Mouse (Mus musculus) monocyte, adult 5-6 weeks (primary cell): ENCODE results near the gene Trhr2. TPM values are rescaled to one million over a fixed set of nuclear protein-coding genes. Genes with fewer than 3 reads are reported as not detected.

Experiments
- ATAC-seq: fragments of 153-309, 156-312 bp; replicated peaks from 2 replicates; pipeline ENCODE4 v1.8.0; 2017; ENCODE audit warnings: mild to moderate bottlenecking; ENCODE audit not compliant: low TSS enrichment, insufficient number of reproducible peaks, severe bottlenecking, poor library complexity, low FRiP score
- total RNA-seq: library from RNA; stranded (forward); fragments of 200-1000, 200-491, 200-594 nt; gene quantifications from 3 replicates; pipeline ENCODE4 v1.2.3, GENCODE M21; 2017

The Trhr2 gene
- total RNA-seq, 1 experiment from 2014 or later, result not detected

DNA sequence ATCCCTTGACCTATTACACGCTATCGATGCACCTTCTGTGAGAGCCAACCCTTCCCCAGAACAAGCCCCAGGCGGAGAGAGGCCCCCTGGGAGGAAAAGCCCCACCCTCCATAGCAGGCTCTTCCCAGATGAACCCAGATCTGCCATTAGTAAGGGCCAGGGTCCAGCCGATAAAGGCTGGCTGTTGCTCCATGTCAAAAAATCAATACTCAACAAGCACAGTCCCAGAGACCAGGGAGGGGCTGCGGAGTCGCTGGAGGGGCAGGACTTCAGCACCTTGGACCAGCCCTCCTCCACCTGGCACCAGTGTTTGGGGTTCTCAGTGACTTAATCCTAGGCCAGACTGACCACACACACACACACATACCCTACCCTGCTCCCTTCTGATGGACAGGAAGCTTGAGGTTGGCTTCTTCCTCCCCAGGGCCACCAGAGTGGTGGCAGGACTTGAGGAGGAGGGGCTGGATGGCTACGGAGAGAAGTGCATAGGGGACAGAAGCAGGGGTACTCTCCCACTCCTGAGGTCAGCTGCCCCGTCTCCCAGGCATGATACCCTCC, 42.5 kb downstream of the Trhr2 start:
- ATAC-seq, result peak; percentile 42; the same call in 1 of the 2 replicates

DNA sequence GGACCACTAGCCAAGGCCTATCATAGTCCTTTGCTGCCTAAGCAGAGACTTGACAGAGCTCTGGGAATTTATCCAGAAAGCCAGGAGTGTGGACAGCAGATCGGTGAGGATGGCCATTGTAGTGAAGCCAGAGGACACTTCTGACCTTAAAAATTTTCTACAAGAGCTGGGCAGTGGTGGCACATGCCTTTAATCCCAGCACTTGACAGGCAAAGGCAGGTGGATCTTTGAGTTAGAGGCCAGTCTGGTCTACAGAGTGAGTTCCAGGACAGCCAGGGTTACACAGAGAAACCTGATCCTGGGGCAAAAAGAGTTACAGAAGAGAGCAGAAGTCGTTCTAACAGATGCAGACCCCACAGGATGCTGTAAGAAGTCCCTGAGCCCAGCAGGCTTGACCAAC, 44.1 kb downstream of the Trhr2 start:
- no peak for ATAC-seq

GRCm38 (mm10) chr8:122314899-122315496, 45.5 kb downstream of the Trhr2 start:
- ATAC-seq, result peak; percentile 59

DNA sequence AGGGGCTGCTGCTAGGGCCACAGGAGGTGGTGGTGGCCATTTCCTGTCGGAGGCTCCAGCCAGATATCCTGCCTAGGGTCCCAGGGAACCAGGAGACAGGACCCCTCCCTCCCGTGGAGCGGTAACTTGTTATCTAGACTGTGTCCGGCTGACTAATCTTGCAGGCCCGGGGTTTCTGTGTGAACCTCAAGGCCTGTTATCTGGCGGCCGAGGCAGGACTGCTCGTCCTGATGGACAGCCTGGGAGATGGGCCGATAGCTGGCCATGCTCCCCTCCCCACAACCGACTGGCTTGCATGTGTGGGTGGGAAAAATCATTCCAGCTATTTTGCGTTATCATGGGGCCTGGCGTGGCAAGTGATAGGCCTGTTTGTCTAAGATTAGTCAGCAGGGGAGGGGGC, 47.2 kb downstream of the Trhr2 start:
- no peak for ATAC-seq

GRCm38 (mm10) chr8:122312553-122312952, 48.0 kb downstream of the Trhr2 start:
- ATAC-seq, result no peak

DNA sequence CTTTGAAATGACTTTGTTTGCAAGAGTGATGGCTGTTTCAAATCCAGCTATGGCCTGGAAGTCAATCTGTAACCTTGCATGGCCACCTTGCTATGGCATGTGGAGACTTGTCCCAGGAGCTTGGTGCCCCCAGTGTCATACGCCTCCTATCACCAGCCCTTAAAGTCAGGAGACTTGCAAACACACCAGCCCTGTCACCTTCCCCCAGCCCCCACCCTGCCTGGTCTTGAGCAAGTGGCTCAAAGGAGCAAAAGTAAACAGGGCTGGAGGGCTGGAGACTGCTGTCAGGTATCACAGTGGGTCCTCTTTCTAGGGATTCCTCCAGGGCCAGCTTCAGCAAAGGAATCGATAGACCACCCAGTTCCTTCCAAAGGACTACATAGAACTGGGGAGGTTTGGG, 49.4 kb downstream of the Trhr2 start:
- no peak for ATAC-seq

- no peak for ATAC-seq
Measured at GRCm38 (mm10) chr8:122309272-122309671, 51.3 kb downstream of the Trhr2 start.

GRCm38 (mm10) chr8:122307836-122308235, 52.7 kb downstream of the Trhr2 start:
- ATAC-seq, result no peak

Other genes starting within 250 kb of the Trhr2 start
- gene Zfpm1, start 78.6 kb downstream of the Trhr2 start, total RNA-seq, result 7.9 to 23.3 TPM (median 10.3 TPM) in 3 replicates
- 57.4 to 76.1 TPM (median 69.7 TPM) in 3 replicates for gene Zc3h18, start 15.9 kb upstream of the Trhr2 start, total RNA-seq
- not detected in 3 replicates for gene Il17c, start 61.3 kb upstream of the Trhr2 start, total RNA-seq
- gene Cyba, start 72.2 kb upstream of the Trhr2 start, total RNA-seq, result 340 to 389 TPM (median 367 TPM) in 3 replicates
- 4.5 to 9.2 TPM (median 8.8 TPM) in 3 replicates for gene Mvd, start 82.7 kb upstream of the Trhr2 start, total RNA-seq
- 1.6 TPM in 1 of 3 replicates, not detected in the others for gene Snai3, start 100.0 kb upstream of the Trhr2 start, total RNA-seq
- gene Rnf166, start 115.3 kb upstream of the Trhr2 start, total RNA-seq, result 96.0 to 108 TPM (median 106 TPM) in 3 replicates
- 10.3 to 24.8 TPM (median 12.1 TPM) in 3 replicates for gene Ctu2, start 115.4 kb upstream of the Trhr2 start, total RNA-seq
- gene Piezo1, start 190.6 kb upstream of the Trhr2 start, total RNA-seq, result 31.7 to 76.2 TPM (median 45.9 TPM) in 3 replicates
- 11.1 to 24.4 TPM (median 12.4 TPM) in 3 replicates for gene Cdt1, start 207.3 kb upstream of the Trhr2 start, total RNA-seq
- 30.5 to 53.3 TPM (median 49.7 TPM) in 3 replicates for gene Aprt, start 216.2 kb upstream of the Trhr2 start, total RNA-seq